In genomic region chr17:48300199-48300598, GRCm38 (mm10) we compare ENCODE assay signal across 11 mouse cellular contexts. TPM values are rescaled to one million over a fixed set of nuclear protein-coding genes. Genes with fewer than 3 reads are reported as not detected.
DNase-seq lines count a peak whose midpoint lies in the region; ATAC-seq and TF ChIP-seq lines count a peak whose summit lies in the region.
"Had no signal": no experiment of that assay in that cellular context is flagged by ENCODE, and none has a peak within 500 bp of the region (broad histone marks: within the 10 kb centered on the region; RNA-seq: fewer than 3 reads in every experiment).

No protein-coding gene starts in this region.

- H3K9me3 ChIP-seq in lung, embryonic 14.5 days (ENCODE audit: low read depth, low read length), result no peaks in the 10 kb centered on the region
- H3K9me3 ChIP-seq: midbrain, embryonic 12.5 days had no signal

- peak overlapping the region; percentile 25; the same call in 1 of the 2 replicates for H3K4me2 ChIP-seq in lung, embryonic 14.5 days
- H3K4me2 ChIP-seq: midbrain, embryonic 12.5 days had no signal

- no peaks in the 10 kb centered on the region for H3K27me3 ChIP-seq in lung, embryonic 14.5 days (ENCODE audit: insufficient read depth, low read length)
- no peaks in the 10 kb centered on the region for H3K27me3 ChIP-seq in splenic B cell, adult 2 months (ENCODE audit: control insufficient read depth, insufficient read depth, low read length, poor library complexity, severe bottlenecking)
- H3K27me3 ChIP-seq: midbrain, embryonic 12.5 days had no signal

- ATAC-seq in erythroid progenitor cell, adult 5-6 weeks (replicated peaks; ENCODE audit: low FRiP score, poor library complexity, severe bottlenecking), result peak; percentile 61
- no peak for ATAC-seq in lung, embryonic 14.5 days (ENCODE audit: insufficient read depth)

- 66% methylated on average over 7 of the region's 7 CpGs for WGBS in lung, embryonic 14.5 days

- no peaks in the 10 kb centered on the region for H3K36me3 ChIP-seq in lung, embryonic 14.5 days (ENCODE audit: insufficient read depth)
- peaks cover 1% of the 10 kb centered on the region; the same call in 1 of the 2 replicates for H3K36me3 ChIP-seq in splenic B cell, adult 2 months (ENCODE audit: control insufficient read depth, insufficient read depth, low read length, poor library complexity, severe bottlenecking)
- H3K36me3 ChIP-seq: midbrain, embryonic 12.5 days had no signal

- H3K27ac ChIP-seq in lung, embryonic 14.5 days (ENCODE audit: low read depth), result no peak overlapping the region
- H3K27ac ChIP-seq: heart, adult 2 months; midbrain, embryonic 12.5 days had no signal

- TF ChIP-seq CTCF in lung, embryonic 14.5 days (IDR thresholded peaks at IDR 0.05; ENCODE audit: low read depth), result no peak

- no peak overlapping the region; the same call in 1 of the 2 replicates for H3K4me3 ChIP-seq in lung, embryonic 14.5 days (ENCODE audit: low read depth, low read length)
- H3K4me3 ChIP-seq: heart, adult 2 months; midbrain, embryonic 12.5 days had no signal

- no peak overlapping the region for H3K9ac ChIP-seq in lung, embryonic 14.5 days
- H3K9ac ChIP-seq: midbrain, embryonic 12.5 days had no signal

- peak; percentile 93 for DNase-seq in heart, adult 11 months
- no peak for DNase-seq in heart, adult 8-10 months (ENCODE audit: low spot score)
- DNase-seq in lung, embryonic 14.5 days, result no peak
- DNase-seq in splenic B cell, adult 2 months (ENCODE audit: low read depth, low spot score), result peak; percentile 91
- DNase-seq in cerebellum, postnatal 4 days (ENCODE audit: low spot score in 2 of 2), result no peak
- DNase-seq in layer of hippocampus, postnatal 36 days, result no peak
- no peak for DNase-seq in neural tube, embryonic 10.5 days (ENCODE audit: extremely low spot score, low spot score)

- H3K4me1 ChIP-seq in lung, embryonic 14.5 days (ENCODE audit: insufficient read depth), result no peaks in the 10 kb centered on the region
- H3K4me1 ChIP-seq: midbrain, embryonic 12.5 days had no signal

RNA-seq across cellular contexts. Expression of gene Treml2, which starts 0.9 kb away (rescaled TPM):
- under 1 TPM; 0.56 to 0.82 (median 0.64) TPM for total RNA-seq in heart, adult 8-10 months (2022)
- 5.8 and 18.4 TPM in 2 replicates for total RNA-seq in erythroid progenitor cell, adult 5-6 weeks (2015; ENCODE audit: low replicate concordance)
- 5.7 and 7.7 TPM in 2 replicates for total RNA-seq in erythroid progenitor cell, adult 5-6 weeks (2017; ENCODE audit: low replicate concordance)
- polyA plus RNA-seq in lung, embryonic 14.5 days (2014; fragmentation: Nextera tagmentation; extraction: Ambion mirVana), result 0.12 and 0.43 TPM in 2 replicates
- under 1 TPM; 0.28 to 0.30 TPM for total RNA-seq in layer of hippocampus, postnatal 36 days (2021)
- polyA plus RNA-seq: C2C12 had no signal

RNA-seq across cellular contexts. Expression of gene B430306N03Rik, which starts 15.7 kb away (rescaled TPM):
- 1 to 10 TPM in 1 of 4 experiments, under 1 TPM in 3; 0.12 to 1.1 (median 0.16) TPM for total RNA-seq in heart, adult 8-10 months (2022)
- total RNA-seq in erythroid progenitor cell, adult 5-6 weeks (2015; ENCODE audit: low replicate concordance), result 7.9 and 12.6 TPM in 2 replicates
- 2.6 and 8.1 TPM in 2 replicates for total RNA-seq in erythroid progenitor cell, adult 5-6 weeks (2017; ENCODE audit: low replicate concordance)
- polyA plus RNA-seq in lung, embryonic 14.5 days (2014; fragmentation: Nextera tagmentation; extraction: Ambion mirVana), result 0.26 and 0.33 TPM in 2 replicates
- total RNA-seq in layer of hippocampus, postnatal 36 days (2021), result under 1 TPM in 1 of 2 experiments, not detected in 1; 0.22 TPM
- polyA plus RNA-seq: C2C12 had no signal

RNA-seq across cellular contexts. Expression of gene Treml4, which starts 36.1 kb away (rescaled TPM):
- under 1 TPM in 2 of 4 experiments, not detected in 2; 0.17 to 0.19 TPM for total RNA-seq in heart, adult 8-10 months (2022)
- 2.9 and 4.2 TPM in 2 replicates for total RNA-seq in erythroid progenitor cell, adult 5-6 weeks (2015; ENCODE audit: low replicate concordance)
- total RNA-seq in erythroid progenitor cell, adult 5-6 weeks (2017; ENCODE audit: low replicate concordance), result 3.5 and 16.2 TPM in 2 replicates
- polyA plus RNA-seq in lung, embryonic 14.5 days (2014; fragmentation: Nextera tagmentation; extraction: Ambion mirVana), result 0.13 TPM in 1 of 2 replicates, not detected in the other
- total RNA-seq in layer of hippocampus, postnatal 36 days (2021), result not detected
- polyA plus RNA-seq: C2C12 had no signal

RNA-seq across cellular contexts. Expression of gene Trem2, which starts 46.0 kb away (rescaled TPM):
- 1 to 10 TPM; 1.2 to 3.0 (median 1.7) TPM for total RNA-seq in heart, adult 8-10 months (2022)
- total RNA-seq in erythroid progenitor cell, adult 5-6 weeks (2015; ENCODE audit: low replicate concordance), result 2.2 TPM in 1 of 2 replicates, not detected in the other
- 0.26 TPM in 1 of 2 replicates, not detected in the other for total RNA-seq in erythroid progenitor cell, adult 5-6 weeks (2017; ENCODE audit: low replicate concordance)
- polyA plus RNA-seq in lung, embryonic 14.5 days (2014; fragmentation: Nextera tagmentation; extraction: Ambion mirVana), result 6.2 and 6.5 TPM in 2 replicates
- 1 to 10 TPM; 8.8 to 9.6 TPM for total RNA-seq in layer of hippocampus, postnatal 36 days (2021)
- polyA plus RNA-seq: C2C12 had no signal

RNA-seq across cellular contexts. Expression of gene Trem3, which starts 52.6 kb away (rescaled TPM):
- total RNA-seq in heart, adult 8-10 months (2022), result not detected
- total RNA-seq in erythroid progenitor cell, adult 5-6 weeks (2015; ENCODE audit: low replicate concordance), result 8.0 and 24.9 TPM in 2 replicates
- total RNA-seq in erythroid progenitor cell, adult 5-6 weeks (2017; ENCODE audit: low replicate concordance), result 9.3 and 19.0 TPM in 2 replicates
- 0.25 and 0.45 TPM in 2 replicates for polyA plus RNA-seq in lung, embryonic 14.5 days (2014; fragmentation: Nextera tagmentation; extraction: Ambion mirVana)
- total RNA-seq in layer of hippocampus, postnatal 36 days (2021), result not detected
- polyA plus RNA-seq: C2C12; heart, adult 2 months; midbrain, embryonic 12.5 days had no signal

Comparison
In these comparisons a context has a peak if more than half of its experiments do, and no peak if none do; other contexts are left out.
1. DNase-seq: peak in heart, adult 11 months (single experiment) and splenic B cell, adult 2 months (single experiment); none in heart, adult 8-10 months (single experiment), lung, embryonic 14.5 days (single experiment), cerebellum, postnatal 4 days (0 of 2), layer of hippocampus, postnatal 36 days (0 of 2) and neural tube, embryonic 10.5 days (single experiment).